Mouse (Mus musculus) lung, embryonic 16.5 days (tissue): ENCODE measurements around the gene Crybg1. TPM values are rescaled to one million over a fixed set of nuclear protein-coding genes. Genes with fewer than 3 reads are reported as not detected.

Experiments
- ATAC-seq: fragments of 200-750 bp; cut with Nextera tagmentation; 2 replicates; pipeline ENCODE4 v1.8.0; 2017; ENCODE audit warnings: low read depth, mild to moderate bottlenecking, moderate library complexity
- H3K27ac ChIP-seq: fragments of 300-500 bp; sonication (generic); 2 replicates; pipeline ENCODE4 v1.5.1; 2014; ENCODE audit warnings: mild to moderate bottlenecking, control low read depth, low read length
- H3K27me3 ChIP-seq: fragments of 300-500 bp; sonication (generic); 2 replicates; pipeline ENCODE4 v1.6.1; 2014; ENCODE audit warnings: low read depth, low read length, mixed read lengths; ENCODE audit not compliant: control insufficient read depth, insufficient read depth
- H3K36me3 ChIP-seq: fragments of 300-500 bp; sonication (generic); 2 replicates; pipeline ENCODE4 v1.6.1; 2014; ENCODE audit warnings: low read length; ENCODE audit not compliant: control insufficient read depth, insufficient read depth
- H3K4me1 ChIP-seq: fragments of 300-500 bp; sonication (generic); replicated peaks from 2 replicates; pipeline ENCODE4 v1.6.1; 2014; ENCODE audit warnings: low read length, mixed read lengths; ENCODE audit not compliant: control insufficient read depth, insufficient read depth
- H3K4me2 ChIP-seq: fragments of 300-500 bp; sonication (generic); 2 replicates; pipeline ENCODE4 v1.6.1; 2014; ENCODE audit warnings: low read depth, low read length, control low read depth
- H3K4me3 ChIP-seq: fragments of 300-500 bp; sonication (generic); 2 replicates; pipeline ENCODE4 v1.5.1; 2014; ENCODE audit warnings: mild to moderate bottlenecking, low read length, control low read depth
- H3K9ac ChIP-seq: fragments of 300-500 bp; sonication (generic); 2 replicates; pipeline ENCODE4 v1.6.1; 2014; ENCODE audit warnings: low read length, control low read depth
- H3K9me3 ChIP-seq: fragments of 300-500 bp; sonication (generic); 2 replicates; pipeline ENCODE4 v1.6.1; 2016; ENCODE audit warnings: low read length; ENCODE audit not compliant: control insufficient read depth
- WGBS: fragments of 180-500 bp; shearing (Covaris S2); extraction: QIAGEN DNeasy Blood & Tissue Kit; methylation state at CpG from one replicate; pipeline ENCODE4 v1.1.7; 2014; 5-methylcytosine and 5-hydroxymethylcytosine counted together
- polyA plus RNA-seq: library from polyadenylated mRNA; unstranded; fragments of >200 nt; fragmentation: Nextera tagmentation; extraction: Ambion mirVana; gene quantifications from 2 replicates; pipeline ENCODE4 v1.2.1, GENCODE M21; 2015

Gene Crybg1
- polyA plus RNA-seq, 1 experiment from 2014 or later: 0.40 TPM

- Histone ChIP-seq H3K27ac (no peak overlapping the region), H3K4me1 (no peaks in the 10 kb centered on the region), H3K4me3 (no peak overlapping the region), H3K27me3 (no peaks in the 10 kb centered on the region), H3K9me3 (no peaks in the 10 kb centered on the region), H3K4me2 (no peak overlapping the region), H3K36me3 (no peaks in the 10 kb centered on the region), H3K9ac (no peak overlapping the region)
- no peak for ATAC-seq
- 58% methylated on average over 2 of the region's 2 CpGs for WGBS
These were observed 8.8 kb upstream of the Crybg1 start for GRCm38 (mm10) chr10:44157489-44157888.

DNA sequence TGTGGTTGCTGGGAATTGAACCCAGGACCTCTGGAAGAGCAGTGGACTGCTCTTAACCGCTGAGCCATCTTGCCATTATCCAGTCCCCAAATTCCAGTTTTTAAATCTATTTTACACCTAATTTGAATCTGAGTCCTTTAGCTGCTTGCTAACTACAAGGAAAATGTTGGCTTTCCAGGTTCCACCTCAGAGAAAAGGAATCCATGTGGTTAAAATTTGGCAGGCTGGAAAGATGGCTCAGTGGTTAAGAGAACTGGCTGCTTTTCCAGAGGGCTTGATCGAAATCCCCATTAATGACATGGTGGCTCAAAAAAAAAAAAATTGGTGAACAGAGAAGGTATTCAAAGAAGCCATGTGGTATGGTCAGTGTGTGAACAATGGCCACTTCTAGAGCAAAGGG is 1.8 kb upstream of the Crybg1 start:
- no peak for ATAC-seq
- H3K4me3 ChIP-seq: no peak overlapping the region
- 85% methylated on average over 2 of the region's 2 CpGs for WGBS

GRCm38 (mm10) chr10:44143401-44143800 is 5.3 kb downstream of the Crybg1 start:
- H3K36me3 ChIP-seq: no peaks in the 10 kb centered on the region
- H3K27ac ChIP-seq: no peak overlapping the region
- H3K9me3 ChIP-seq: no peaks in the 10 kb centered on the region
- 76% methylated on average over 10 of the region's 10 CpGs for WGBS
- no peaks in the 10 kb centered on the region; the same call in 1 of the 2 replicates for H3K4me1 ChIP-seq
- no peak overlapping the region for H3K9ac ChIP-seq
- ATAC-seq: no peak
- no peaks in the 10 kb centered on the region for H3K27me3 ChIP-seq
- no peak overlapping the region for H3K4me2 ChIP-seq
- H3K4me3 ChIP-seq: no peak overlapping the region

More for the DNA sequence above, 1.8 kb upstream of the Crybg1 start:
- Histone ChIP-seq H3K27me3 (no peaks in the 10 kb centered on the region; the same call in 1 of the 2 replicates), H3K36me3 (no peaks in the 10 kb centered on the region), H3K4me1 (peaks cover 4% of the 10 kb centered on the region), H3K27ac (no peak overlapping the region), H3K9me3 (no peaks in the 10 kb centered on the region), H3K4me2 (no peak overlapping the region), H3K9ac (no peak overlapping the region)

DNA sequence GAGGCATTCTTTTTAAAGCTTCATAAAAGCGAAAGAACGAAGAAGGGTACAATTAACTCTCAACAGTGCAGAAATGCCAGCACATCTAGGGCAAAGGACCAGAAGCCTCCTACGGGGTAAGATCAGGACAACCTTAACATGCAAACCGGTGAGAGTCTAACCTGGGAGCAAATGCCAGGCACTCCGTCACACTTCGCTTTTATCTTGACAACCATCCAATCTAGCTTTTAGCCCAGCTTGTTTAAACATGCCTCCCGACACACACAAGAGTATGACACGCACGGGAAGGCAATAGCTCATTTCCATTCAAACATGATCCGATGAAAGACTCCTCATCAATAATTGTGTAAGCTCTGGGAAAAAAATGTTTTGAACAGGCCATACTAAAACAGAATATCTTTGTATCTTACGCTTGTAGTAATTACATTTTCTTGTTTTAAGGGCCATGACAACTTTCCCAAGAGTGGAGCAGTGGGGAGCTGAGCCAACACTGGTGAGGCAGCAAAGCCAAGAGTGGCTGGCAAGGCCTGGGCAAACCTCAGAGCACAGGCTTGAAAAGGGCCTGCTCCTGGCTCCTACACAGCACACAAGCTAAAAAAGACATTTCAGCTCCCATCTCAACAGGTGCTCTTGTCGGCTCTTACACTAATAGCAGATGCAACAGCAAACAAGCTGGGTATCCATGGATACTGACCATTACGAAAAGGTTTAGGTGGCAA is 10.4 kb downstream of the Crybg1 start:
- no peaks in the 10 kb centered on the region for H3K27me3 ChIP-seq
- H3K9me3 ChIP-seq: no peaks in the 10 kb centered on the region
- no peak for ATAC-seq
- 43% methylated on average over 13 of the region's 13 CpGs for WGBS
- H3K4me3 ChIP-seq: no peak overlapping the region
- no peak overlapping the region for H3K9ac ChIP-seq
- H3K4me2 ChIP-seq: no peak overlapping the region
- no peaks in the 10 kb centered on the region for H3K36me3 ChIP-seq
- H3K4me1 ChIP-seq: no peaks in the 10 kb centered on the region
- H3K27ac ChIP-seq: no peak overlapping the region

- no peaks in the 10 kb centered on the region for H3K4me1 ChIP-seq
- H3K27ac ChIP-seq: no peak overlapping the region
- H3K27me3 ChIP-seq: no peaks in the 10 kb centered on the region
- H3K9me3 ChIP-seq: no peaks in the 10 kb centered on the region
- 84% methylated on average over 5 of the region's 5 CpGs for WGBS
- ATAC-seq: no peak
- H3K4me3 ChIP-seq: no peak overlapping the region
- no peak overlapping the region for H3K9ac ChIP-seq
- no peak overlapping the region for H3K4me2 ChIP-seq
- no peaks in the 10 kb centered on the region for H3K36me3 ChIP-seq
These were observed 22.6 kb downstream of the Crybg1 start for GRCm38 (mm10) chr10:44126047-44126446.

DNA sequence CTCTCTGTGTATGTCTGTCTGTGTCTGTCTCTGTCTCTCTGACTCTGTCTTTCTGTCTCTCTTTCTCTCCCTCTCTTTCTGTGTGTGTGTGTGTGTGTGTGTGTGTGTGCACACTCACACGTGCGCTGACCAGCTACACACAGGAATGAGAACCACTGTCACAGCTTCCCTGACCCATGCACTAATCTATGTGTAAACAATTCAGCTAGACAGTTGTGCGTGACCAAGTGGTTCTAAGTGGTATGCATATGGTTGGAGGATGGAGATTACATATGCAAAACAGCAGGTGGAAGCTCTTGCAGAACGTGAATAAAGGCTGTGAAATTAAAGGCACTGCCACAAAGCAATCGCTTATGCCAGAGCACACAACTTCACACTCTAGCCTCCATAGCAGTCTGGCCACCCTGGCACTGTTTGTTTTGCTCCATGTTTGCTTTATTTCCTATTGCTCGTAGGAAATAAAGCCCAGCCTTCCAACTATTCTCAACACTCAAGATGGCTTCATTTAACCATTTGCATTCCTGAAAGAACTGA is 24.2 kb downstream of the Crybg1 start:
- no peak overlapping the region for H3K4me2 ChIP-seq
- 42% methylated on average over 6 of the region's 6 CpGs for WGBS
- no peaks in the 10 kb centered on the region for H3K27me3 ChIP-seq
- no peak for ATAC-seq
- no peak overlapping the region for H3K27ac ChIP-seq
- H3K4me3 ChIP-seq: no peak overlapping the region
- no peaks in the 10 kb centered on the region for H3K9me3 ChIP-seq
- H3K36me3 ChIP-seq: no peaks in the 10 kb centered on the region
- no peak overlapping the region for H3K9ac ChIP-seq
- H3K4me1 ChIP-seq: no peaks in the 10 kb centered on the region

DNA sequence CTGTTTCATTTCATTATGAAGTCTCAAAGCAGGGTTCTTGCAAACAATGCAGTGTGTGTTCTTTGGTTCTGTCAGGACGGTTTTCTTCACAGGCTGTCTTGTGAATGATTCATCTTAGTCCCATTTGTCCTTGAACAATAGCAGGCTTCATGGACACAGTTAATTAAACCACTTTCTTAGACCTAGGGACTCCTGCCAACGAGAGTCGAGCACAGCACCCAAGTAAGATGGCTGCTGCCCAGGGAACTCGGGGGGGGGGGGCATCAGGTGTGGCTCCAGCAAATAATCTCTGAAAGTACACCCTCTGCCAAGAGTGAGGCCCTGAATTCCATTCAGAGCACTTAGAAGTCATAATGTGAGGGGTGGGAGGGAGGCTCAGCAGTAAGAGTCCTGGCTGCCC is 30.0 kb downstream of the Crybg1 start:
- no peak overlapping the region for H3K4me2 ChIP-seq
- no peaks in the 10 kb centered on the region for H3K9me3 ChIP-seq
- H3K27me3 ChIP-seq: no peaks in the 10 kb centered on the region
- H3K27ac ChIP-seq: no peak overlapping the region; the same call in 1 of the 2 replicates
- H3K4me3 ChIP-seq: no peak overlapping the region
- H3K9ac ChIP-seq: no peak overlapping the region
- peaks cover 8% of the 10 kb centered on the region; the same call in 1 of the 2 replicates for H3K4me1 ChIP-seq
- H3K36me3 ChIP-seq: no peaks in the 10 kb centered on the region
- no peak for ATAC-seq
- WGBS: 24% methylated on average over 4 of the region's 4 CpGs

DNA sequence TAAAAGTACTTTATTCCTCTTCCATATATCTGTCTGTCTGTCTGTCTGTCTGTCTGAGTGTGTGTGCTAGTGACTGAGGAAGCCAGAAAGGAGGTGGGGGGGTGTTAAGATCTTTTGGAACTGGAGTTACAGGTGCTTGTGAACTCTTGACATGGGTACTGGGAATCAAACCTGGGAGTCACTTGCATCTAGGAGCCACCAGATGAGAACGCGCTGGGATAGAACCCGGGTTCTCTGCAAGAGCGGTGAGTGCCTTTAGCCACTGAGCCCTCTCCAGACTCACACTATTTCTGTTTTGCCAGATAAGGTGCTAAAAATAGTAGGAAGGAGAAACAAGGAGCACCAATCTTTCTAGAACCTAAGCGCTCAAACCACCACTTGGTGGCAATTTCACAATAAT is 31.9 kb downstream of the Crybg1 start:
- peaks cover 8% of the 10 kb centered on the region; the same call in 1 of the 2 replicates for H3K4me1 ChIP-seq
- no peak overlapping the region for H3K4me3 ChIP-seq
- no peaks in the 10 kb centered on the region for H3K9me3 ChIP-seq
- H3K36me3 ChIP-seq: no peaks in the 10 kb centered on the region
- no peaks in the 10 kb centered on the region for H3K27me3 ChIP-seq
- no peak overlapping the region for H3K4me2 ChIP-seq
- WGBS: 74% methylated on average over 5 of the region's 5 CpGs
- H3K9ac ChIP-seq: no peak overlapping the region
- no peak for ATAC-seq
- H3K27ac ChIP-seq: no peak overlapping the region

- Histone ChIP-seq H3K36me3 (no peaks in the 10 kb centered on the region), H3K4me3 (no peak overlapping the region), H3K27ac (no peak overlapping the region), H3K9ac (no peak overlapping the region), H3K4me2 (no peak overlapping the region), H3K4me1 (peaks cover 8% of the 10 kb centered on the region; the same call in 1 of the 2 replicates), H3K9me3 (no peaks in the 10 kb centered on the region), H3K27me3 (no peaks in the 10 kb centered on the region)
- WGBS: 6% methylated on average over 4 of the region's 4 CpGs
- ATAC-seq: no peak
These were observed 34.0 kb downstream of the Crybg1 start for GRCm38 (mm10) chr10:44114611-44115010.
